Mouse (Mus musculus) thymus, postnatal 25 days (tissue): ENCODE data around the gene Card14.
A peak's percentile ranks its signal among the peaks of the same experiment; 100 is the strongest.
"Not testable (repeated sequence)": the region's sequence is repeated elsewhere in the genome, so short reads cannot be mapped to it uniquely, and the experiment has no call there.

ENCODE experiments used
- DNase-seq: peaks from one replicate; pipeline ENCODE4 v3.0.0; 2022

Card14 gene

DNA sequence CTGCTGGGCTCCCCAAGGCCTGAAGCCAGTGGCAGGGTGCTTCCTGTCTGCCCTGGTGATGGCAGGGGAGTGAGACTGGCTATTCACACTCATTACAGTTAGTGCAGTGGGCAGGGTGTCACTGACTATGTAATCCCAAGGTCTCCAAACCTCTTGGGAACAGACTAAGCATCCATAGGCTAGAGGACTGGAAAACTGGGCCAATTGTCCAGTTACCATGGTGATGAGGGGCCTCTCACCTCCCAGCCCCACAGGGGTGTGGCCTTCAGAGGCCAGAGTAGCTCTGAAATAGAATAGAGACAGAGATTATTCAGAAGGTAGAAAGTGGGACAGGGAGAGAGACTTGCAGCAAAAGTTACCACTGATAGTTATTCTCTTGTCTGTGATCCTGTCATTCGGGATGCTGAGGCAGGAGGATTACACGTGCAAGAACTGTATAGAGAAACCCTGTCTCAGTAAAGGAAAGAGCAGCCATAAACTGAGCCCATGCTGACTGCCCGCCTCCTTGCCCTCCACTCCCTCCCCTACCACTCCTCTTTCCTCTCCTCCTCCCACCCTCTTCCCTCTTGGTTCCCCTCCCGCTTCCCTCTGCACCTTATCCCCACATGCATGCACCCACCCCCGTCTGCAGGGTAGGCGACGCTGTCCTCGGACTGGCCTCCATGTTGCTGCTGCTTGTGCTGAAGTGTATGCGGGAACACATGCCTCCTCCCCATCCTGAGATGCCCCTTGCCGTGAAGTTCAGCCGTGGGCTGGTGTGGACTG, 55.4 kb downstream of the Card14 start:
- DNase-seq, result no peak

DNA sequence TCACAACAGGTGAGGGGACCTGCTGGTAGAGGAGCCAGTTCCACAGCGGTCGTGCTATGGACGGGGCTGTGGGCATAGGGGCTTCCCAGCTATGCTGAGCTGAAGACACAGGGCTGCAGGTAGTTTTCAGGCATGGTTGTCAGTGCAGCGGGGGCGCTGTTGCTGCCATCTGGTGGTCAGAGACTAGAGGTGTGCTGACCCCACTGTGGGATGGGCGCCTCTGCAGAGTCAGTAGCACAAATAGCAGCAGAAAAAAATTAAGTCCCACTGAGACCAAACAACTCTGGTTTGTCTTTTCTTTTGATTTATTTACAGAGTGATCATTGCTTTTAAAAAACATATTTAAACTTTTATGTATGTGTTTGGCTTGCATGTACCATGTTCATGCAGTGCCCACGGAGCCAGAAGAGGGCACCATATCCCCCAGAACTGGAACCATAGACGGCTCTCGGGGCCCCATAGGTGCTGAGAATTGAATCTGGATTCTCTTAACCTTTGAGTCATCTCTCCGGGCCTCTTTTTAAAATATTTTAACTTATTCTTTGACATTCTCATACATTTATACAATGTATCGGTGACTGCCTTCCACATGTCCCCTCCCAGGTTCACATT, 56.1 kb downstream of the Card14 start:
- DNase-seq, result peak; percentile 77

DNA sequence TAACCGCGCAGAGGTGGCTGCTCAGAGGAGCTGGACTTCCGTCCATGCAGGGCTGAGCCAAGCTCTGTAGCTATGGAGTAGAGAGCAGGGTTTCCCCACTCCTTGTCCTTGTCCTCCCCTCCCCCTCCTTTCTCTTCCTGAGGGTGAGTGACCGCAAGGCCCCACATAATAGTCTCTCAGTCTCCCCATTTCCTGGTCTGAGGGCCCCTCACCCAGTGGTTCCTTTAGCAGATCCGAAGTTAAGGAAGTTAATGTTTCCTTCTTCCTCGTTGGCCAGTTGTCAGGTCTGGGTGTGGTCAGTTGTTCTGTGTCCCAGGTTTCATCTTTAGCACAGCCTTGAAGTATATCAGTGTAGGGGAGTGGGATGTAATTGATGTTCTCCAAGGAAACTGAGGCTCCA, 67.9 kb downstream of the Card14 start:
- DNase-seq, result no peak

DNA sequence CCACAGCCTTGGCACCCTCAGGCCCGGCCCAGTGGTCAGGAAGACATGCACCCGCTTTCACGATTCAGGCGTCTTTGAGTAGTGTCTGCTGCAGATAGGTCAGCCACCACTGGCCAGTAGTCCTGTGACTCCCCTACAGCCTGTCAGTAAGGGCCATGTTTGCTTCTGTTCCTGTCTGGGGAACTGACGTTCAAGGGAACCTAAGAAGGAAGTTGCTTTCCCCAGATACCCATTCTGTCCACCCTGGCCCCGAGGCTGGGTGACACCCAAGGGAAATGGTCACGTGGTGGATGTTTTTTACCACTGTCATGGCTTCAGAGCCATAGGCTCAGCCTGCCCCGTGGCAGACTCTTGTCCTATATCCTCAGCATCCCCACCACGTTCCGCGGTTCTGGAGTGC, 69.8 kb downstream of the Card14 start:
- DNase-seq, result no peak

DNA sequence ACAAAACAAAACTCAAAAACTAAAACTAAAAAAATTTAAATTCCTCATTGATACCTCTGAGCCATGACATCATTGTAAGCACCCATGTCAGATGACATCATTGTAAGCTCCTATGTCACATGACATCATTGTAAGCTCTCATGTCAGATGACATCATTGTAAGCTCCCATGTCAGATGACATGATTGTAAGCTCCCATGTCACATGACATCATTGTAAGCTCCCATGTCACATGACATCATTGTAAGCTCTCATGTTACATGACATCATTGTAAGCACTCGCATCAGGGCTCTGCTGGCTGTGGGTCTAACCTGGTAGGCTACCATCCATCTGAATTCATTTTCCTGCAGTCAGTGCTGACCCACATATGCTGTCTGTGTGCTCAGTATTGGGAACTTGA, 71.0 kb downstream of the Card14 start:
- no peak for DNase-seq

DNA sequence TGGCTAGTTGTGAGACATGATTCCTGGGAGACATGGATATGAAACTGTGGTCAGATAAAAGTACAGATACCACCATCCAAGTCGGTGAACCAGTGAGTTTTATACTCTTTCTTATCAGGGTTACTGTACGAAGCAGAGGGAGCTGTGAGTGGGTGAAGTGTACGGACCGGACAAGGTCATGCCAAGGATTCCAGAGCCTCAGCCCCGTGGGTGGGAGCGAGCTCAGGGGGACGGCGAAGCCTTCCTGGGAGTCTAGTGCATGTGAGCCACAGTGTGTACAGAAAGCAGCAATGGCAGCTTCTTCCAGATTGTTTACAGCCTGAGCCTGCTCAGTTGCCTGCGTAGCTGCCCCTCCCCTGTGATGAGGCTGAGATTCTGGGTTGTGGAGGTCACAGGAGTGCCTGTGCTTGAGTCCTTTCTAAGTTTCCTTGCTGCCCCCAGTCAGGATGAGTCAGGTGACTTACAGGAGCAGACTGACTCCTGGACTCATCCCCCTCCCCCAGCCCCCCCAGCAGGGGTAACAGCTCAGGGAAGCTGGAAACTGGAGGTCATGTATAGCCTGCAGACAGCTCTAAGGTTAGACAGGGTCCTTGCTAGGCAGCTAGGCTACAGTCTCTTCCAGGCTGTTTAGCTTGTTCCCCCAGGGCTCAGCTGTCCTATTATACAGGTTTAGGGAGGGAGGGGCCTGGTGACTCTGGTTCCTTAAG, 74.2 kb downstream of the Card14 start:
- DNase-seq, result no peak

DNA sequence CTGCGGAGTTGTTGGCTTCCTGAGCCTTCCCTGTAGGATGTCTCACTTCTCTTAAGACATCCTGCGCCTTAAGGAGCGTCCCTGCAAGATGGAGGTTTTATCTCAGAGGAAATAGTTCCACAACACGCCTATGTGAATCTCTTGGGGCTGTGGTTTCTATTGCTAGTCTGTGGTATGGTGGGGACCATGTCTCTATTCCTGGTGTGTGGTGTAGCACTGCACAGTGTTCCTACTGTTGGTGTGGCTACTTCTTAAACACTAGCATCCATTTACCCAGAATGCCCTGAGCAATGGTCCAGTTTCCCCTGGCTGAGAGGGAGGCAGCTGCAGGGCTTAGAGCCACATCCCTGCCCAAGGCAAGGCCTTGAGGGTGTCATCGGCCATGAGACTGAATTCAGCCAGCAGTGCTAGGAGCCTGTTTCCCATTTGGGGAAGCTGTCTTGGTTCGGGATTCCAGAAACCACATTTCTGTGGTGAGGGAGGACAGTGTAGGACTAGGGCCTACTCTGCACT, 74.8 kb downstream of the Card14 start:
- DNase-seq, result no peak

DNA sequence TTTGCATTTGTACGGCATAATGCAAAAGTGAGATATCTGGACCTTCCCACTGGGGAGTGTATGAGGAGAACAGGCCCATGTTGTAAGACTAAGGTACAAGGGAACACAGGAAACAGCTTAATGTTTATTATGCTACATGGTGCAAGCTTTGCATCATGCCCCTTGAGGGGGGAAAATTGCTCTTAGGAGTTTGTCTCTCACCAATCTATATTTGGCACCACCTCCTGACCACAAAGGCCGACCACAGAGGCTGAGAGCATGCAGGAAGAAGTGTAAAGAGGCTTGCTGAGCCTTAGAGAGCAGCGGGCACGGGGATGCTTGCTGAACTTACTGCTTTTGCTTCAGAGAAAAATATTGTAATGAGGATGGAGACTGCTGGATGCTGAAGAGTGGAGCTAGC, 77.3 kb downstream of the Card14 start:
- peak; percentile 78 for DNase-seq

DNA sequence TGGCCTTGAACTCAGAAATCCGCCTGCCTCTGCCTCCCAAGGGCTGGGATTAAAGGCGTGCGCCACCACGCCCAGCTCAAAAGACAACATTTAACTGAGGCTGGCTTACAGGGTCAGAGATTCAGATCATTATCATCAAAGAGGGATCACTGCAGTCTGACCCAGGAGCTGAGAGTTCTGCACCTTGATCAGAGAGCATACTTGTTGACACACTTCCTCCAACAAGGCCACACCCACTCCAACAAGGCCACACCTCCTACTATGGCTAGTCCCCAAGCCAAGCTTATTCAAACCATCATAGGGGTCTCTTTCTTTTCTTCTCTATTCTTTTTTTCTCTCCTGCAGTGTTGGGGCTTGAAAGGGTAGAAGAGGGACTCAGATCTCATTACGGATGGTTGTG, 78.7 kb downstream of the Card14 start:
- DNase-seq, result peak; percentile 28

DNA sequence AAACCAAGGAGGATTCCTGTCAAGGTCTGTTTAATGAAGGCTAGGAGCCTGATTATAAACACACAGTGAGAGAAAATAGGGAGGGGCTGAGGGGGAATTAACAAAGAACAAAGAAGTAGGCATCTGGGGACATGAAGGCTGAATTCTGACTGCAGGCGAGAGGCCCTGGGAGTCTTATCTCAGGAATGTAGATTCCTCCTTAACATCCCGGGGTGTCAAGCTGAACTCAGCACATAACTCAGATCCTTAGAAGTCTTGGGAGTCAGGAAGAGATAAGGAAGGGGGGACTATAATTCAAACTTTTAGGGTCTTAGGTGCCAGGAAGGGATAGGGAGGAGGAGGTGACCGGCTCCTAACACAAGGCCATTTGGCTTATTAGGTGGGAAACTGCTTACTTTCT, 79.7 kb downstream of the Card14 start:
- not testable (repeated sequence) for DNase-seq

DNA sequence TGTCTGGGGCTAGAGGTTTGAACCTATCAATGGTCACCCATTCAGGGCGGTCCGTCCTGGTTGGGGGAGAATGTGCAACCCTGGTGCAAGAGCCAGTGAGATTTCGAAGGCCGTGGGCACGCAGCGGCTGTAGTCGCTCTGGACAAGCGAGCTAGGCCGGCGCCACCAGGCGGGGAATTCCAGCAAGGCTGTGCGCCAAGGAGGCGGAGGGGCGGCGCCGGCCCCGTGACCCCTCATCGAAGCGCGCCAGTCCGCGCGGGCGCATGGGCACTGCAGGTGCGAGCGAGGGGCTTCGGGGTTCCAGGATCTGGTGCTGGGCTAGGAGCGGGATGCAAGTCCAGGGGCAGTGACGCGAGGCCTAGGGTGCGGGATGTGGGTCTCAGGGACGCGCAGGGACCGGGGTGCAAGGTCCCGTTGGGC, 82.3 kb downstream of the Card14 start:
- peak; percentile 45 for DNase-seq

DNA sequence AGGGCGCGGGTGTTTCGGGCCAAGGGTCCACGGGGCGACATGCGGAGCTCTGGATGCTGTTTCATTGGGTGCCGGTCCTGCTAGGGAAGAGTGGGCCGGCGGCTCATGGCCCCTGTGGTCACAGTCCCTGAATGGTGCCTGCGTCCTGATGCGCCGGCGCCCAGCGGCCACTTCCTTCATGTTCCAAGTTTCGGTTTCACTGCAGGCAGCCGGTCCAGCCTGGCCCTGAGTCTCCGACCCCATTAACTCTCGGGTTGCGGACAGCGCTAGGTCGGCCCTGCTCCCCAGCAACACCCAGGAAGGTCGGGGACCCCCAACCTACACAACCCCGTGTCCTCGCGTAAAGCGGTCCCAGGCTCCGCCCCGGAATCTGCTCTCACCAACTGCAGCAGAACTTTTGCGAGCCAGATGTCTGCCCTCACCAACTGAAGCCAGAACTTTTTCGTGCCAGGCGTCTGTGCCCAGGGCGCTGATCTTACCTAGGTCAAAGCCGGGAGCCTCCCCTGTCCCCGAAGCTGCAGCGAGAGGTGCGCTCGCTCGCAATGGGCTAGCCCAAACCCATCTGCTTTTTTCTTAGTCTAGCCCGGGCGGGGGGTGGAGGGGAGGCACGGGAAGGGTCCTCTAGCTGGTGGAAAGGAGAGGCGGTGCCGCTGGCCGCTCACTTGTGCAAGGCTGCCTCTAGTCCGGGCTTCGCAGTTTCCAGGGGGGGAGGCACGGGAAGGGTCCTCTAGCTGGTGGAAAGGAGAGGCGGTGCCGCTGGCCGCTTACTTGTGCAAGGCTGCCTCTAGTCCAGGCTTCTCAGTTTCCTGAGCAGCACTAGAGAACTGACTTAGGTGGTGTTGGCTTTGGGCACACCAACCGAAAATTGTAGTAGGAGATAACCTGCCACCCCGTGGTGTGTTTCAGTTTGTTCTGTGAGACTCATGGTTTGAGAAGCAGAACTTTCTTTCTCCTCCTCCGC, 83.0 kb downstream of the Card14 start:
- peak; percentile 81 for DNase-seq

DNA sequence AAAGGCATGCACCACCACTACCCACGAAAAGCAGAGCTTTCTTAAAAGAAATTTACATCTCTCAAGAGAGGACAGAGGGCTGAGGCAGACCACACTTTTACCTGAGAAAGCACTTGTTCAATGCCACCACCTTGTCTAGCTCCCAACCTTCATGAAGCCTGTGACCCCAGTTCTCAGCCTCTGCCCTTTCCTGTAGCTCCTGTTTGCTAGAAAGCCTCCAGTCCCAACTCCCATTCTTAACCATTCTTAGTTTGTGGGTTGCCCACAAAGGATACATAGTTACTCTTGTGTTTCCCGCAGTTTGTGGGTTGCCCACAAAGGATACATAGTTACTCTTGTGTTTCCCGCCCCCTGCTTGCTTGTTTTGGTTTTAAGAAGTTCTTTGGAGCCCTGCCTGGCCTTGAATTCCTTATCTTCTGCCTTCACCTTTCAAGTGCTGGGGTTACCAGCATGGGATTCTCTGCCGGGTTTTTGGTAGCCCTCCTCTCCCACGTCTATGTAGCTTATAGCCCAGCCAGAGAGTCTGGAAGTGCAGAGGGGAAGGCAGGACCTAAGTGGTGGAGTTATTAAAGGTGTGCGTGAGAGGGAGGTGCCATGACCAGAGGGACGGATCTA, 83.9 kb downstream of the Card14 start:
- peak; percentile 29 for DNase-seq

DNA sequence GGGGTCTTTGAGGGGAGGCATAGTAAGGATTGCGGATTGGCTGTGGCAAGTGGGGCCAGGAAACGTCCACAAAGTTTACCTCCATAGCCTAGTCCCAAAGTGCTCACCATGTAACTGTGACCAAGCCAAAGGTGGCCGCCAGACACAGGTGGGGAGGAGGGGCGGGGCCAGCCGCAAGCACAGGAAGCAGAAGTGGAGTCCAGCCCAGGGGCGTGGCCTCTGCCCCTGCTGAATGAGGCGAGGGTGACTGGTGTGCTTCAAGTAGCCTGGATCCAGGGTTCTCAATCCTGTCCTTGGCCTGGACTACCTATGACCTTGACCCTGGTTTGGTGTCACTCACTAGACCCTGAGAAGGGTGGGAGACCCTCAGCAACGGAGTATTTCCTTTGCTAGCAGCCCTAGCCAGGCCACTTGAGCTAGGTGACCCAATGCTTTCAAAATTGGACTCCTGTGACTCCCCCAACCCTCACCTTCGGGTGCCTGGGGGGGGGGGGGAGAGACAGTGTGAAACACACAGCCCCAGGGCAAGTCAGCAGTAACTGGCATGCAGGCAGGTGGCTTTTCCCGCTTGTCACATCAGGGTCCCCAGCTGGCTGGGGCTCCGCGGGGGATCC, 84.5 kb downstream of the Card14 start:
- peak; percentile 85 for DNase-seq

DNA sequence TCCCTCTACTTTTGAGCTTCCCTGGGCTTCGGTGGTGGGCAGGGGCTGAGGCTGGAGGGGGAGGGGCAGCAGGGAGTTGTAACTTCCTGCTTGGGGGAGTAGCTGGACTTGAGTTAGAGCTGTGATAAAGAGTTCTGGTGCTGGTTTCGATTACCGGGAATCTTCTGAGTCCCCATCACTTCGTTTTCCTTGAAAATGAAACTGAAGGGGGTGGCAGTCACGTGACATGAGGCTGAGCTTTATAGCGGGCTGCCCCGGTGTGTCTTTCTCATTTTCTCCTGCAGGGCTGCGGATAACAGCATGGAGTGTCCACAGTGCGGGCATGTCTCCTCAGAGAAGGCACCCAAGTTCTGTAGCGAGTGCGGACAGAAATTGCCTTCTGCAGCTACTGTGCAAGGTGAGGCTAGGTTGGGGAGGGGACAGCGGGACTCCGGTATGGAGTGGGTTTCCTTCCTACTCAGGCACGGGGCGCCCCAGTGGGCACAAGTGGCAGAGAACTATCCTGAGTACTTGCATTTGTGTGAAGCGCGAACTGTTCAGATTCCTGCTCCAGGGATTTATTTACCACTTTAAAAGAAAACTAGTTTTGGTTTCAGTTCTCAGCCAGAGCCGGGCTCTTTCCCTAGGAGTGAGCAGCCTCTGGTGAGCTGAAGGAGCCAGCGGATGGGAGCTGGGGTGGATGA, 85.4 kb downstream of the Card14 start, which contains the start of gene Rnf213:
Gene Rnf213 (plus strand): TSS at position 301 of the 683 bp plus-strand sequence.
- peak; percentile 76 for DNase-seq

DNA sequence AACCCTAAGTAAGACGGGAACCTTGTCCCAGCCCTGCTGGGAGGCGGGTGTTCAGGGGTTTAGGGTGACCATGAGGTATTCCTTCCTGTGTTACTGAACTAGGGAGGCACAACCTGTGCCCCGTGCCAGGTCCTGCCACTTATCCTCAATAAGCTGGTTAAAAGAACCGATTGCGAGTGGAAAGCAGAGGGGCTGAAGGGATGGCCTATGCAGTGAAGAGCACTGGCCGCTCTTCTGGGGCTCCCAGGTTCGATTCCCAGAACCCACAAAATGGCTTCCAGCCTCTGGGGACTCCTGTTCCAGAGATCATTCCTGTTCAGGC, 85.9 kb downstream of the Card14 start:
- DNase-seq, result no peak

DNA sequence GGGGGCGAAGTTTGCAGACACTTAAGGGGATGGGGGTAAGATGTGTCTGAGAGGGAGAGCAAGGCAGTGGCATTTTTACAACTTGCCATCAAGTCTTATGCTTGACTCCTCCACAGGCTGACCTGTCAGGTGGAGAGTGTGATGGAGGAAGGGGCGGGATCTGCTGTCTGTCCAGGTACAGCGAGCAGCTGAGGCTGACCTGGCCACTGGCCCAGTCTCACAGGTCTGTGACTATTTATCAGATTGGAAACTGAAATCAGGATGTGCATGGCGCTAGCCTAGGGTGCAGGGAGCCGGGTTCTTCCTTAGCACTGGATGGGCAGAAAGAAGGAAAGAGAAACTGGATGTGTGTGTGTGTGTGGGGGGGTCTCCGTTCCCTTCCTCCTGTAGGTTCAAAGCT, 86.6 kb downstream of the Card14 start:
- DNase-seq, result no peak
